Mouse (Mus musculus): ENCODE data around the gene Krba1.

- TF ChIP-seq CTCF (IDR thresholded peaks at IDR 0.05; ENCODE audit: extremely low read depth, insufficient read length, insufficient replicate concordance, low read depth, low read length) (no peak), POLR2A (IDR thresholded peaks at IDR 0.05; ENCODE audit: low read depth, low read length) (no peak)
These were observed 8.7 kb downstream of the Krba1 start for GRCm38 (mm10) chr6:48404071-48404470.
